Comparison of ENCODE assay signal across 8 mouse cellular contexts in genomic region chr2:6074891-6075529, GRCm38 (mm10). TPM values are rescaled to one million over a fixed set of nuclear protein-coding genes. Genes with fewer than 3 reads are reported as not detected.
A peak's percentile ranks its signal among the peaks of the same experiment; 100 is the strongest.
DNase-seq lines count a peak whose midpoint lies in the region; ATAC-seq lines count a peak whose summit lies in the region.

No protein-coding gene starts in this region.

- 83% methylated on average over 10 of the region's 10 CpGs for WGBS in hindbrain, embryonic 13.5 days

- H3K36me3 ChIP-seq in hindbrain, embryonic 13.5 days, result no peaks in the 10 kb centered on the region

- no peaks in the 10 kb centered on the region for H3K27me3 ChIP-seq in hindbrain, embryonic 13.5 days

- H3K27ac ChIP-seq in hindbrain, embryonic 13.5 days, result no peak overlapping the region

- no peak for ATAC-seq in hindbrain, embryonic 13.5 days (ENCODE audit: low FRiP score)

- DNase-seq in heart, adult 18-20 months, result peak; percentile 33 to 34
- no peak for DNase-seq in heart, adult 8-10 months (ENCODE audit: low spot score)
- DNase-seq in embryo, embryonic 10.5 days (ENCODE audit: low spot score), result peak; percentile 74
- peak; percentile 69 to 74 for DNase-seq in kidney, adult 8-10 months
- peak; percentile 63 for DNase-seq in lung, postnatal 36 days
- DNase-seq in left cerebral cortex, adult 18-20 months (ENCODE audit: low spot score in 2 of 2), result no peak
- no peak for DNase-seq in spleen, postnatal 10 days (ENCODE audit: low spot score in 2 of 2)

- no peaks in the 10 kb centered on the region for H3K9me3 ChIP-seq in hindbrain, embryonic 13.5 days

- no peak overlapping the region for H3K9ac ChIP-seq in hindbrain, embryonic 13.5 days

- H3K4me1 ChIP-seq in hindbrain, embryonic 13.5 days (replicated peaks), result peaks cover 6% of the 10 kb centered on the region; the same call in 1 of the 2 replicates

- H3K4me3 ChIP-seq in hindbrain, embryonic 13.5 days, result no peak overlapping the region

- H3K4me2 ChIP-seq in hindbrain, embryonic 13.5 days, result no peak overlapping the region

RNA-seq across cellular contexts. Expression of gene Proser2, which starts 55.0 kb away (rescaled TPM):
- total RNA-seq in heart, adult 18-20 months (2021), result 10 to 100 TPM; 20.2 to 24.3 TPM
- total RNA-seq in heart, adult 8-10 months (2022), result 10 to 100 TPM in 3 of 4 experiments, 1 to 10 TPM in 1; 8.5 to 15.9 (median 14.0) TPM
- 1 to 10 TPM; 2.4 to 3.3 TPM for total RNA-seq in left cerebral cortex, adult 18-20 months (2021)
- 5.7 and 5.8 TPM in 2 replicates for polyA plus RNA-seq in hindbrain, embryonic 13.5 days (2015; fragmentation: Nextera tagmentation; extraction: Ambion mirVana)

Comparison
In these comparisons a context has a peak if more than half of its experiments do, and no peak if none do; other contexts are left out.
1. DNase-seq: peak in heart, adult 18-20 months (2 of 2), embryo, embryonic 10.5 days (single experiment), kidney, adult 8-10 months (2 of 2) and lung, postnatal 36 days (single experiment); none in heart, adult 8-10 months (single experiment), left cerebral cortex, adult 18-20 months (0 of 2) and spleen, postnatal 10 days (0 of 2).